Mouse (Mus musculus): ENCODE results near the gene Scnn1b.
A peak's percentile ranks its signal among the peaks of the same experiment; 100 is the strongest.

The Scnn1b gene

GRCm38 (mm10) chr7:121963883-121964398 lies 99.1 kb downstream of the Scnn1b start:
- peak; percentile 90 for DNase-seq (ENCODE audit: low read depth, low spot score)

GRCm38 (mm10) chr7:121966169-121966568 lies 101.3 kb downstream of the Scnn1b start:
- DNase-seq (ENCODE audit: low read depth, low spot score): no peak

All from brain, adult 2 months (tissue).